Comparison of ENCODE assay signal across 9 mouse cellular contexts in the genomic region with DNA sequence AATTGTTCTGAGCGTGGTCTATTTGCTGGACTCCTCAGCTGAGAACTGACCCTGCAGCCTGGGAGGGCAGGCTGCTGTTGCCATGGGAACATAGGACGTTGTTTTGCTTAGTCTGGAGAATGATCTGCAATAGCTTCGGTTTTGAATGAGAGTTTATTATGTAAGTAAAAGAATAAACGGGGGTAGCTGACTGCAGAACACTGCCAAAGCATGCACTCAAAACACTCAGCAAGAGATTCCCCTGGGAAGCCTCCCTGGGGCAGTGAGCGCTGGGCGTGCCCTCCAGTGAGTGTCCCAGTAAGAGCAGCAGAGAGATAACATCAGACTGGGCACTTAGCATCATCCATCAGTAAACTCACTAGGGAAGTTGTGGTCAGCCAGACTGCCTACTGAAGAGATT.
DNase-seq lines count a peak whose midpoint lies in the region; ATAC-seq lines count a peak whose summit lies in the region.
"Had no signal": no experiment of that assay in that cellular context is flagged by ENCODE, and none has a peak within 500 bp of the region (broad histone marks: within the 10 kb centered on the region; RNA-seq: fewer than 3 reads in every experiment).

No protein-coding gene starts in this region.

- intact Hi-C loops in left cerebral cortex, postnatal 4 days (cut with DNase I), result no loop called here

- H3K9me3 ChIP-seq in heart, embryonic 14.5 days (ENCODE audit: control insufficient read depth, low read length), result no peaks in the 10 kb centered on the region
- H3K9me3 ChIP-seq: embryonic facial prominence, embryonic 15.5 days had no signal

- H3K4me3 ChIP-seq in heart, embryonic 14.5 days (ENCODE audit: control insufficient read depth in 1 of 2, insufficient read depth in 1 of 2, low read depth in 1 of 2, low read length in 2 of 2), result no peak overlapping the region
- H3K4me3 ChIP-seq: embryonic facial prominence, embryonic 15.5 days had no signal

- peak; percentile 54 for DNase-seq in gastrocnemius, postnatal 25 days
- DNase-seq in gastrocnemius, postnatal 10 days, result no peak
- peak; percentile 41 for DNase-seq in adrenal gland, postnatal 14 days
- DNase-seq in lung, adult 18-20 months, result peak; percentile 24 to 50
- peak; percentile 52 for DNase-seq in skeletal muscle tissue, adult 2 months (ENCODE audit: low read depth, low spot score)
- DNase-seq in cerebellum, adult 9-11 months, result no peak
- DNase-seq in left cerebral cortex, postnatal 4 days, result no peak

- ATAC-seq in heart, embryonic 14.5 days (ENCODE audit: insufficient number of reproducible peaks, insufficient read depth, low FRiP score, low read depth), result no peak

- H3K4me1 ChIP-seq in heart, embryonic 14.5 days (ENCODE audit: control insufficient read depth in 2 of 2, insufficient read depth in 2 of 2, low read length in 2 of 2), result peaks cover 3 to 26% of the 10 kb centered on the region in 2 experiments

- peak overlapping the region; percentile 38; the same call in 1 of the 2 replicates for H3K9ac ChIP-seq in heart, embryonic 14.5 days (ENCODE audit: low read length)
- H3K9ac ChIP-seq: embryonic facial prominence, embryonic 15.5 days had no signal

- 0 out of 4 replicates have a peak overlapping the region, but pooled peaks of 1 of the 2 experiments have one; percentile 24 for H3K27ac ChIP-seq in heart, embryonic 14.5 days (replicated peaks in 1 of 2; ENCODE audit: control insufficient read depth in 1 of 2, insufficient read depth in 1 of 2, low read depth in 2 of 2, low read length in 2 of 2)
- H3K27ac ChIP-seq: embryonic facial prominence, embryonic 15.5 days had no signal

- H3K27me3 ChIP-seq in heart, embryonic 14.5 days (ENCODE audit: control insufficient read depth, insufficient read depth, low read length), result no peaks in the 10 kb centered on the region
- H3K27me3 ChIP-seq: embryonic facial prominence, embryonic 15.5 days had no signal

- H3K36me3 ChIP-seq in heart, embryonic 14.5 days (ENCODE audit: control insufficient read depth, insufficient read depth, low read length), result no peaks in the 10 kb centered on the region
- H3K36me3 ChIP-seq: embryonic facial prominence, embryonic 15.5 days had no signal

- peak overlapping the region; percentile 29 for H3K4me2 ChIP-seq in heart, embryonic 14.5 days (ENCODE audit: low read length)
- H3K4me2 ChIP-seq: embryonic facial prominence, embryonic 15.5 days had no signal

- 12% methylated on average over 6 of the region's 6 CpGs for WGBS in heart, embryonic 14.5 days

Comparison
In these comparisons a context has a peak if more than half of its experiments do, and no peak if none do; other contexts are left out.
1. DNase-seq: peak in gastrocnemius, postnatal 25 days (single experiment), adrenal gland, postnatal 14 days (single experiment), lung, adult 18-20 months (2 of 2) and skeletal muscle tissue, adult 2 months (single experiment); none in gastrocnemius, postnatal 10 days (single experiment), cerebellum, adult 9-11 months (single experiment) and left cerebral cortex, postnatal 4 days (single experiment).